Mouse (Mus musculus): ENCODE data around the gene Iqcf5.

Iqcf5 gene

GRCm38 (mm10) chr9:106514273-106514672, at the start of gene Iqcf5:
Gene Iqcf5 (plus strand): TSS chr9:106514573.
- DNase-seq, result no peak

GRCm38 (mm10) chr9:106464751-106465541, 49.4 kb upstream of the Iqcf5 start:
- peak; percentile 53 to 77 for DNase-seq

- DNase-seq, result no peak
Observed at GRCm38 (mm10) chr9:106465571-106466200, 48.7 kb upstream of the Iqcf5 start, which contains the start of gene Gpr62. Gene Gpr62 (minus strand): TSS chr9:106465938.

GRCm38 (mm10) chr9:106466721-106467120, 47.7 kb upstream of the Iqcf5 start:
- no peak for DNase-seq

GRCm38 (mm10) chr9:106467746-106468145, 46.6 kb upstream of the Iqcf5 start:
- no peak for DNase-seq

- DNase-seq, result peak in 1 of 2 experiments; percentile 44
Observed at GRCm38 (mm10) chr9:106469317-106469716, 45.1 kb upstream of the Iqcf5 start.

GRCm38 (mm10) chr9:106469776-106470175, 44.6 kb upstream of the Iqcf5 start:
- peak in 1 of 2 experiments; percentile 28 for DNase-seq

GRCm38 (mm10) chr9:106470991-106471750, 43.2 kb upstream of the Iqcf5 start:
- peak in 1 of 2 experiments; percentile 61 for DNase-seq

- peak; percentile 77 to 87 for DNase-seq
Observed at GRCm38 (mm10) chr9:106471892-106472291, 42.5 kb upstream of the Iqcf5 start.

GRCm38 (mm10) chr9:106472321-106472720, 42.1 kb upstream of the Iqcf5 start:
- DNase-seq, result peak in 1 of 2 experiments; percentile 41

- peak; percentile 48 to 89 for DNase-seq
Observed at GRCm38 (mm10) chr9:106473081-106473752, 41.2 kb upstream of the Iqcf5 start.

GRCm38 (mm10) chr9:106473753-106474105, 40.6 kb upstream of the Iqcf5 start:
- no peak for DNase-seq

GRCm38 (mm10) chr9:106474456-106474855, 39.9 kb upstream of the Iqcf5 start:
- peak; percentile 70 to 86 for DNase-seq

GRCm38 (mm10) chr9:106475046-106475445, 39.3 kb upstream of the Iqcf5 start:
- peak in 1 of 2 experiments; percentile 70 for DNase-seq

- peak in 1 of 2 experiments; percentile 45 for DNase-seq
Observed at GRCm38 (mm10) chr9:106475663-106476001, 38.7 kb upstream of the Iqcf5 start, which contains the start of gene Rrp9. Gene Rrp9 (plus strand): TSS chr9:106475963.

- peak; percentile 66 to 77 for DNase-seq
Observed at GRCm38 (mm10) chr9:106476002-106476923, 38.1 kb upstream of the Iqcf5 start.

GRCm38 (mm10) chr9:106476924-106477484, 37.4 kb upstream of the Iqcf5 start, which contains the start of gene Parp3:
Gene Parp3 (minus strand): TSS chr9:106476949.
- peak; percentile 100 for DNase-seq

- DNase-seq, result no peak
Observed at GRCm38 (mm10) chr9:106477649-106478048, 36.7 kb upstream of the Iqcf5 start.

- peak in 1 of 2 experiments; percentile 22 for DNase-seq
Observed at GRCm38 (mm10) chr9:106478101-106478500, 36.3 kb upstream of the Iqcf5 start.

GRCm38 (mm10) chr9:106480541-106480940, 33.8 kb upstream of the Iqcf5 start:
- peak in 1 of 2 experiments; percentile 24 for DNase-seq

GRCm38 (mm10) chr9:106481075-106481474, 33.3 kb upstream of the Iqcf5 start:
- DNase-seq, result peak in 1 of 2 experiments; percentile 33
